Mouse (Mus musculus): ENCODE measurements around the gene Por. TPM values are rescaled to one million over a fixed set of nuclear protein-coding genes. Genes with fewer than 3 reads are reported as not detected.

Por gene
- polyA plus RNA-seq, 1 experiment, result 86.2 TPM

GRCm38 (mm10) chr5:135705383-135705782, 35.5 kb downstream of the Por start:
- TF ChIP-seq CTCF (IDR thresholded peaks at IDR 0.05; ENCODE audit: borderline replicate concordance, insufficient read depth, low read depth, low read length) (no peak), POLR2A (IDR thresholded peaks at IDR 0.05; ENCODE audit: borderline replicate concordance, insufficient read depth, low read length) (no peak)
- peaks cover 5% of the 10 kb centered on the region for H3K4me1 ChIP-seq (ENCODE audit: control insufficient read depth, insufficient read depth, low read length)
- H3K27ac ChIP-seq (ENCODE audit: insufficient read depth, low read length), result no peak overlapping the region
- H3K4me3 ChIP-seq (replicated peaks; ENCODE audit: insufficient read depth, low read depth, low read length), result no peak overlapping the region
- 93% methylated on average over 4 of the region's 4 CpGs for WGBS
- no peak for DNase-seq
- no peaks in the 10 kb centered on the region for H3K27me3 ChIP-seq (ENCODE audit: control insufficient read depth, insufficient read depth, low read length)

GRCm38 (mm10) chr5:135707039-135707438, 37.2 kb downstream of the Por start:
- 68% methylated on average over 13 of the region's 13 CpGs for WGBS
- Histone ChIP-seq H3K27ac (ENCODE audit: insufficient read depth, low read length) (no peak overlapping the region), H3K4me3 (replicated peaks; ENCODE audit: insufficient read depth, low read depth, low read length) (no peak overlapping the region), H3K4me1 (ENCODE audit: control insufficient read depth, insufficient read depth, low read length) (peaks cover 10% of the 10 kb centered on the region), H3K27me3 (ENCODE audit: control insufficient read depth, insufficient read depth, low read length) (no peaks in the 10 kb centered on the region)
- TF ChIP-seq POLR2A (IDR thresholded peaks at IDR 0.05; ENCODE audit: borderline replicate concordance, insufficient read depth, low read length), result no peak
- TF ChIP-seq CTCF (IDR thresholded peaks at IDR 0.05; ENCODE audit: borderline replicate concordance, insufficient read depth, low read depth, low read length), result no peak
- DNase-seq, result no peak

GRCm38 (mm10) chr5:135707855-135708254, 38.0 kb downstream of the Por start:
- TF ChIP-seq CTCF (IDR thresholded peaks at IDR 0.05; ENCODE audit: borderline replicate concordance, insufficient read depth, low read depth, low read length) (no peak), POLR2A (IDR thresholded peaks at IDR 0.05; ENCODE audit: borderline replicate concordance, insufficient read depth, low read length) (no peak)
- WGBS, result 11% methylated on average over 1 of the region's 1 CpGs
- Histone ChIP-seq H3K4me1 (ENCODE audit: control insufficient read depth, insufficient read depth, low read length) (peaks cover 14% of the 10 kb centered on the region), H3K27me3 (ENCODE audit: control insufficient read depth, insufficient read depth, low read length) (no peaks in the 10 kb centered on the region), H3K27ac (ENCODE audit: insufficient read depth, low read length) (no peak overlapping the region), H3K4me3 (replicated peaks; ENCODE audit: insufficient read depth, low read depth, low read length) (no peak overlapping the region)
- DNase-seq, result no peak

GRCm38 (mm10) chr5:135709716-135710115, 39.9 kb downstream of the Por start:
- 98% methylated on average over 5 of the region's 5 CpGs for WGBS
- H3K27ac ChIP-seq (ENCODE audit: insufficient read depth, low read length), result no peak overlapping the region
- no peaks in the 10 kb centered on the region for H3K27me3 ChIP-seq (ENCODE audit: control insufficient read depth, insufficient read depth, low read length)
- DNase-seq, result no peak
- TF ChIP-seq POLR2A (IDR thresholded peaks at IDR 0.05; ENCODE audit: borderline replicate concordance, insufficient read depth, low read length) (no peak), CTCF (IDR thresholded peaks at IDR 0.05; ENCODE audit: borderline replicate concordance, insufficient read depth, low read depth, low read length) (no peak)
- no peak overlapping the region for H3K4me3 ChIP-seq (replicated peaks; ENCODE audit: insufficient read depth, low read depth, low read length)
- H3K4me1 ChIP-seq (ENCODE audit: control insufficient read depth, insufficient read depth, low read length), result peaks cover 28% of the 10 kb centered on the region

GRCm38 (mm10) chr5:135710599-135711214, 40.9 kb downstream of the Por start:
- peak in 1 of 2 experiments; percentile 40 for DNase-seq
- H3K4me3 ChIP-seq (replicated peaks; ENCODE audit: insufficient read depth, low read depth, low read length), result no peak overlapping the region
- TF ChIP-seq CTCF (IDR thresholded peaks at IDR 0.05; ENCODE audit: borderline replicate concordance, insufficient read depth, low read depth, low read length) (no peak), POLR2A (IDR thresholded peaks at IDR 0.05; ENCODE audit: borderline replicate concordance, insufficient read depth, low read length) (no peak)
- H3K4me1 ChIP-seq (ENCODE audit: control insufficient read depth, insufficient read depth, low read length), result peaks cover 28% of the 10 kb centered on the region
- WGBS, result 50% methylated on average over 7 of the region's 7 CpGs
- H3K27me3 ChIP-seq (ENCODE audit: control insufficient read depth, insufficient read depth, low read length), result no peaks in the 10 kb centered on the region
- peak overlapping the region; percentile 34; the same call in 1 of the 2 replicates for H3K27ac ChIP-seq (ENCODE audit: insufficient read depth, low read length)

GRCm38 (mm10) chr5:135711582-135712355, 41.9 kb downstream of the Por start:
- no peak overlapping the region for H3K27ac ChIP-seq (ENCODE audit: insufficient read depth, low read length)
- WGBS, result 90% methylated on average over 13 of the region's 13 CpGs
- no peak overlapping the region for H3K4me3 ChIP-seq (replicated peaks; ENCODE audit: insufficient read depth, low read depth, low read length)
- DNase-seq, result no peak
- H3K27me3 ChIP-seq (ENCODE audit: control insufficient read depth, insufficient read depth, low read length), result no peaks in the 10 kb centered on the region
- H3K4me1 ChIP-seq (ENCODE audit: control insufficient read depth, insufficient read depth, low read length), result peaks cover 28% of the 10 kb centered on the region
- TF ChIP-seq POLR2A (IDR thresholded peaks at IDR 0.05; ENCODE audit: borderline replicate concordance, insufficient read depth, low read length) (no peak), CTCF (IDR thresholded peaks at IDR 0.05; ENCODE audit: borderline replicate concordance, insufficient read depth, low read depth, low read length) (no peak)

- H3K27ac ChIP-seq (ENCODE audit: insufficient read depth, low read length), result no peak overlapping the region
- WGBS, result 79% methylated on average over 4 of the region's 4 CpGs
- H3K4me1 ChIP-seq (ENCODE audit: control insufficient read depth, insufficient read depth, low read length), result peaks cover 26% of the 10 kb centered on the region
- TF ChIP-seq POLR2A (IDR thresholded peaks at IDR 0.05; ENCODE audit: borderline replicate concordance, insufficient read depth, low read length), result no peak
- no peak for TF ChIP-seq CTCF (IDR thresholded peaks at IDR 0.05; ENCODE audit: borderline replicate concordance, insufficient read depth, low read depth, low read length)
- no peak overlapping the region for H3K4me3 ChIP-seq (replicated peaks; ENCODE audit: insufficient read depth, low read depth, low read length)
- H3K27me3 ChIP-seq (ENCODE audit: control insufficient read depth, insufficient read depth, low read length), result no peaks in the 10 kb centered on the region
- no peak for DNase-seq
Measured at GRCm38 (mm10) chr5:135712803-135713202, 43.0 kb downstream of the Por start.

Data from cerebellum, adult 2 months (tissue).